Mouse (Mus musculus) kidney, adult 8-10 months (tissue): Measurements from ENCODE around the gene Pou6f1.
A peak's percentile ranks its signal among the peaks of the same experiment; 100 is the strongest.
"Not testable (repeated sequence)": the region's sequence is repeated elsewhere in the genome, so short reads cannot be mapped to it uniquely, and the experiment has no call there.

ENCODE experiments used
- DNase-seq, 2 experiments: peaks; one replicate each; pipeline ENCODE4 v3.0.0; 2022

The Pou6f1 gene

GRCm38 (mm10) chr15:100575366-100575765 is 24.4 kb downstream of the Pou6f1 start:
- DNase-seq, result peak; percentile 82 to 84

- no peak for DNase-seq
Observed at GRCm38 (mm10) chr15:100574378-100574777, 25.4 kb downstream of the Pou6f1 start.

GRCm38 (mm10) chr15:100573946-100574345 is 25.8 kb downstream of the Pou6f1 start:
- DNase-seq, result peak; percentile 38 to 70

GRCm38 (mm10) chr15:100569239-100569638 is 30.5 kb downstream of the Pou6f1 start:
- DNase-seq, result no peak

GRCm38 (mm10) chr15:100566531-100566930 is 33.3 kb downstream of the Pou6f1 start:
- no peak for DNase-seq

GRCm38 (mm10) chr15:100557705-100558433 is 41.9 kb downstream of the Pou6f1 start:
- no peak for DNase-seq

- no peak for DNase-seq
Observed at GRCm38 (mm10) chr15:100556378-100556777, 43.4 kb downstream of the Pou6f1 start.

- DNase-seq, result peak in 1 of 2 experiments; percentile 26
Observed at GRCm38 (mm10) chr15:100555965-100556364, 43.8 kb downstream of the Pou6f1 start.

- peak; percentile 99 for DNase-seq
Observed at GRCm38 (mm10) chr15:100551326-100552307, 48.2 kb downstream of the Pou6f1 start, which contains the start of gene Tfcp2. Tfcp2 (minus strand) TSS chr15:100552008.

GRCm38 (mm10) chr15:100550280-100550679 is 49.5 kb downstream of the Pou6f1 start:
- peak in 1 of 2 experiments; percentile 48 for DNase-seq

GRCm38 (mm10) chr15:100543651-100544030 is 56.1 kb downstream of the Pou6f1 start:
- DNase-seq, result not testable (repeated sequence)

GRCm38 (mm10) chr15:100542876-100543650 is 56.7 kb downstream of the Pou6f1 start:
- not testable (repeated sequence) for DNase-seq

- no peak for DNase-seq
Observed at GRCm38 (mm10) chr15:100541426-100541825, 58.4 kb downstream of the Pou6f1 start.

- DNase-seq, result not testable (repeated sequence)
Observed at GRCm38 (mm10) chr15:100541001-100541400, 58.8 kb downstream of the Pou6f1 start.

GRCm38 (mm10) chr15:100539411-100539810 is 60.4 kb downstream of the Pou6f1 start:
- DNase-seq, result no peak

GRCm38 (mm10) chr15:100537913-100538312 is 61.9 kb downstream of the Pou6f1 start:
- DNase-seq, result peak; percentile 21 to 42

- no peak for DNase-seq
Observed at GRCm38 (mm10) chr15:100527900-100528299, 71.9 kb downstream of the Pou6f1 start.

- no peak for DNase-seq
Observed at GRCm38 (mm10) chr15:100525405-100525804, 74.4 kb downstream of the Pou6f1 start.
